Mouse (Mus musculus) left cerebral cortex, adult 18-20 months (tissue): ENCODE measurements around the gene Ddx59. TPM values are rescaled to one million over a fixed set of nuclear protein-coding genes. Genes with fewer than 3 reads are reported as not detected.

ENCODE experiments used
- DNase-seq, 2 experiments: peaks; one replicate each; pipeline ENCODE4 v3.0.0; 2021 to 2022; ENCODE audit warnings: low spot score in 2 of 2, mixed read lengths in 1 of 2
- total RNA-seq, 2 experiments: library from RNA; stranded (reverse); gene quantifications; 2 replicates each; pipeline ENCODE4 v1.2.3; 2021

Ddx59 gene
- total RNA-seq, 2 experiments from 2014 or later, result 9.7 to 11.8 TPM

DNA sequence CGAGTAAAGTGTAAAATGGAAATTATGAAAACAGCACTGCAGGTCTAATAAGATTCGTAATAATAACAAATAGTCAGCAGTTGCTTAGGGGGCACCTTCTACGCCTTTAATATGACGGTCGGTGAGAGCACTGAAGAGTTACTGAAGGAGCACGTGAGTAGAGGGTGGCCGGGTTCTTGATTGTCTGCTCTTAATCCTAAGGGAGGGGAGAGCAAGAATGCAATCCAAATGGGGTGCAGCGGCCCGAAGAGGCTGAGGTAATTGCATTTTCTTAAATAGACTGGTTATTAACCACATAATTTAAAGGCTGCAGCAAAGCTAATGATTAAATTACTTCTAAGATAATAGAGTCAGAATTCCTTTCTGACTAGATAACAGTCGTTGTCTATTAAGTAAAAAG is 31.9 kb downstream of the Ddx59 start:
- DNase-seq, result no peak

DNA sequence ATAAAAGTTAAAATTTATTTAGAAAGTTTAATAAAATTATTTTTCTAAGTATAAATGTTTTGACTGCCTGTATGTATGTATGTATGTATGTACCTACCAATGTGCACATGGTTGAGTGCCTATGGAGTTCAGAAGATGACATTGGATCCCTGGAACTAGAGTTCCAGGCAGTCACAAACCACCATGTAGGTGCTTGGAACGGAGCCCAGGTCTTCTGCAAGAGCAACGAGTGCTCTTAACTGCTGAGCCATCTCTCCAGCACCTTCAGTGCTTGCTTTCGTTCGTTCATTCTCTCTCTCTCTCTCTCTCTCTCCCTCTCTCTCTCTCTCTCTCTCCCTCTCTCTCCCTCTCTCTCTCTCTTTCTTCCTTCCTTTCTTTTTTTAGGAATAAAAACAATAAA is 32.3 kb downstream of the Ddx59 start:
- DNase-seq, result no peak

DNA sequence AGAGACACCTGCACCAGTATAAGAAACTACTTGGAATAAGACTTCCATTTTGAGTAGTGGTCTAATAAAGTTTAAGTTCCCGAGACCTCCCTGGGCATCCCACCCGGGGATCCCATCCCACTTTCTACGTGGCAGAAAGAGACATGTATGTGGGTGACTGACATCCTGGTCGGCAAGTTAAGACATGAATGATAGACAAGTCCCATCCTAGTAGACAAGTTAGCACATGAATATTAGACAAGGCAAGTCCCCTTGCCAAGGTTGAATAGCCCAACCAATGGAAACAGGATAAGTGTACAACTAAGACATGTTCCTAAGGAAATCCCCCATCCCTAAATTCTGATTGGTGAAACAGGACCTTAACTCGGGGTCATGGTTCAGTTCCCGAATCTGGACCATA is 34.5 kb downstream of the Ddx59 start:
- no peak for DNase-seq

DNA sequence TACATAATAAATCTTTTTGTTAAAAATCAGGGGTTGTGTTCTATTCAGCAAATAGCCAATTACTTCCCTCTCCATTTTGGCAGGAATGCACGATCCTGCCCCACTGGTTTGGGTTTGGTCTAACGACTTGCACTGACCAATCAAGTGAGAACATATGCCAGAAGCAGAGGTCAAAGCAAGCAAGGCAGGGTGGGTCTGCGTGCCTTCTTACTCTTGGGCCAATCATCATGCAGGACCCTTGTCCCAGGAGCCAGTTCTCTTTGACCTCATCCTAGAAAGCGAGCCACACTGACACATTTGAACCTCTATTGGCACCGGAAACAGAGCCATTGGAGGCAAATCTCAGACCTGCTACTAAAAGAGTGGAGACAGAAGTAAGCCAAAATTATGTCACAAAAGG is 35.1 kb downstream of the Ddx59 start:
- no peak for DNase-seq

DNA sequence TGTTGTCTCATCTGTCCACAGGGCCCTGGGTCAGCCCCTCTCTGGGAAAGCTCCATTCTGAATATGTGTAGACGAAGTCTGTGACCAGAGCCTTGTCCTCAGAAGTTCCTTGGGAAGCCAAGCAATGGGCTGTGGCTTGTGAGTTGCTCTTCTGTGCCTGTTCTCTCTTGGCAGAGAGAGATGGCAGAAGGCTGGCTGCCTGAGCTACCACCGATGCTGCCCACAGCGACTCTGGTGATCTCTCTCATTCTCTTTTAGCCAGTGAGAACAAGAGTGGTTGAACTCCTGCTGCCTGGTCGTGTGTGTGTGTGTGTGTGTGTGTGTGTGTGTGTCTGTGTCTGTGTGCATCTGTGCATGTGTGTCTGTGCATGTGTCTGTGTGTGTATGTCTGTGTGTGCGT is 37.4 kb downstream of the Ddx59 start:
- DNase-seq, result no peak

DNA sequence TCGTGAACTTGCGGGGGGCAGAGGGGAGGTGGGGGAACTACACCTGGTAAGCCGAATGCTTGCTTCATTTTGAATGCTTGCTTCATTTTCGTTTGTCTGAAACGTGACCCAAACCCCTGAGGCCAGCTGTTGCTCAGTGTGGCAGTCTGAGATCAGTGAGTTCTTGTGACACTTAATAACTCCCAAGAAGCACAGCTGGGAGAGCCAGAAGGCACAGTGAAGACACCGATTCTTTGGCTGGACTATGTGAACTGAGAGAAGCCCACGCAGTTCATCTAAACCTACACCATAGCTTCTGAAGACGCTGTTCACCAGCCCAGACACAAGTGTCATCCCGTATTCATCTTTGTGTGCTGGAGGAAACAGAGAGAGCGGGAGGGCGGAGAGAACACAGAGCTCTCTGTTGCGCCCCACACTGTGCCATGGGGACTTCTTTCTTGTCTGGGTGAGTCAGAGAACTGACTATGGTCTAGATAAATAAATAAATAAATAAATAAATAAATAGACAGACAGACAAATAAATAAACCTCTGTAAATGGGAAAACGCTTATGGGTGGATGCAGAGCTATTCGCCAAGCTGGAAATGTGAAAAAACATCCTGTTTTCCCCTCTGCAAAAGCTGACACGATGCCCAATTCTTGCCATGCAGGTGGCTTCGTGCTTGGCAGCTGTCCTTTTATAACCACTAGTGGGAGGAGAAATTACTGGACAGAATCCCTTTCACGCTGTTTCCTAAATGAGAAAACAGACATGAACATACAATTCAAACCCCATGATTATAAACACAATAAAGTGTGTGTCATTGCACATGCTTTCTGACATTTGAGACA is 40.9 kb downstream of the Ddx59 start:
- DNase-seq, result no peak

DNA sequence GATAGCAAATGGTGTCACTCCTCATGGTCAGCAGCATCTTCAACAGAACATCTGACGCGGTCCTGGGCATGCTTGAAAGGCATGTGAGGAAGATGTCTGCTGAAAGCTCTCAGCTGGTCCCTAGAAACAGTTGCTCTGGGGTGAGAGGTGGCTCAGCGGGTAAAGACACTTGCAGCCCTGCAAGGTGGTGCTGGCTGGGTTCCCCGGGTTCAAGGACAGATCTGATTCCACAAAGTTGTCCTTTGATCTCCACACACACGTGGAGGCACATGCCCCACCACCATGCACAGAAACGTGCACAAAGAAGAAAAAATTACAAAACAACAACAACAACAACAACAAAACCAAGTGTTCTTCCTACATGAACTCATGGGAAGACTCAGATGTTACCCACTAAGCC is 41.7 kb downstream of the Ddx59 start:
- no peak for DNase-seq

DNA sequence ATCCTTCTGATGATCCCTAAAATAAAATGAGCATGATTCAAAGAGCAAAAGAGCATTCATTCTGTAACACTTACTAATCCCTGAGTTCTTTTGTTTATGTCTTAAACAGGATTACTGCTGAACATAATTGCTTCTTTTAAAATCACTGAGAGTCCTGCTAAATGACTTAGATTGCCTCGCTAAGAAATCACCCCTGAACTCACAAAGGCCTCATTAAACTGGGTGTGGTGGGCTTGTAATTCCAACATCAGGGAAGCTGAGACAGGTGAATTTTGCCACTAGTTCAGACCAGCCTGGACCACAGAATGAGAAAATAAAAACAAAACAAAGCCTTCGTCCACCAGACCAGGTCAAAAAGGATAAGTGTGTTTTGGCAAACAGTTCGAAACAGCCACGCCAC is 42.3 kb downstream of the Ddx59 start:
- DNase-seq, result no peak

DNA sequence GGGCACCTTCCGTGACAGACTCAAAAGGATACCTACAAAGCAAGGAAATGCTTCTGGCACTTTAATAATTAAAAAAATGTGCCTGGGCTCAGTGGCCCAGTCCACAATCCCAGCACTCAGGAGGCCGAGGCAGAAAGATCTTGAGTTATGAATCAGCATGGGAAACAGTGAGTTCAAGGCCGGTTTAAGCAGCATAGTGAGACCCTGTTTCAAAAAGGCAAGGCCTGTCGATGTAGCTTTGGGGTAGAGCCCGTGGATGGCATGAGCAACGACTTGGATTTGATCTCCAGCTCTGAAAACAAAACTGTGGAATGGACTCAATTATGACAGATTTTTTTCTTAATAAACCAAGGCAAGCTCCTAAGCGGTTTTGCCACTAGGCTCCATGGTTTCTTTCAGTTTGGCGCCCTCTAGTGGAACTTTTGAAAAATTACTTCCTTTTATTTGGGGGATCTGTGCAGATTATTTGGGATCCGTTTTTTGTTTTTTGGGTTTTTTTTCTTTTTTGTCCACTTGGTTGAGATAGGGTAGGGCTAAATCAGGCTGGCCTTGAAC is 43.7 kb downstream of the Ddx59 start:
- DNase-seq, result peak in 1 of 2 experiments; percentile 11

DNA sequence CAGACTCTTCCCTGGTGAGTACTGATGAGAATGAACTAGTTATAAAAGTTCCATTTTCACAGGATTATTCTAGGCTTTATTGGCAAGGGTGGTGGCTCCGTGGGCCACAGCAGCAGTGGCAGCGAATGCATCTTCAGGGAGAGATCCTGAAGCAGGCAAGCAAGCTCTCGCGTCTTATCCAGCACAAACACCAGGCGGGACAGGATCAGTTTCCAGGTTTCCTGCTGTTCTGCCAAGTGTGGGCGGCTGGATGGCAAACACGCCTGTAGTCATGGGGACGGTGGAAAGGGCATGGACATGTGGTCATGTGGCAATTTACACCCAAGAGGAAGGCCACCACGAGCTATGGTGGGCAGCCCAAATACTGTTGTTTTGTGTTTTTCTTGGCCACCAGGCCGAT is 47.4 kb downstream of the Ddx59 start:
- DNase-seq, result peak; percentile 18 to 32

DNA sequence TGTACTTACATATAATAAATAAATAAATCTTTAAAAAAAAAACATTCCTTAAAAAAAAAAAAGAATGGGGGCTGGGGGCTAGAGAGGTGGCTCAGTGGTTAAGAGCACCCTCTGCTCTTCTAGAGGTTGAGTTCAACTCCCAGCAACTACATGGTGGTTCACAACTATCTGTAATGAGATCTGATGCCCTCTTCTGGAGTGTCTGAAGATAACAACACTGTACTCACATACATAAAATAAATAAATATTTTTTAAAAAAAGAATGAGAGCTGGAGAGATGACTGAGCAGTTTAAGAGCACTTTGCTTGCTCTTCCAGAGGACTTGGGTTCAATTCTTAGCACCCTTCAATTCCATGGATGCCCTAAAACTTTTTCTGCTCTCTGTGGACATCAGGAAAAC is 50.1 kb downstream of the Ddx59 start:
- no peak for DNase-seq

DNA sequence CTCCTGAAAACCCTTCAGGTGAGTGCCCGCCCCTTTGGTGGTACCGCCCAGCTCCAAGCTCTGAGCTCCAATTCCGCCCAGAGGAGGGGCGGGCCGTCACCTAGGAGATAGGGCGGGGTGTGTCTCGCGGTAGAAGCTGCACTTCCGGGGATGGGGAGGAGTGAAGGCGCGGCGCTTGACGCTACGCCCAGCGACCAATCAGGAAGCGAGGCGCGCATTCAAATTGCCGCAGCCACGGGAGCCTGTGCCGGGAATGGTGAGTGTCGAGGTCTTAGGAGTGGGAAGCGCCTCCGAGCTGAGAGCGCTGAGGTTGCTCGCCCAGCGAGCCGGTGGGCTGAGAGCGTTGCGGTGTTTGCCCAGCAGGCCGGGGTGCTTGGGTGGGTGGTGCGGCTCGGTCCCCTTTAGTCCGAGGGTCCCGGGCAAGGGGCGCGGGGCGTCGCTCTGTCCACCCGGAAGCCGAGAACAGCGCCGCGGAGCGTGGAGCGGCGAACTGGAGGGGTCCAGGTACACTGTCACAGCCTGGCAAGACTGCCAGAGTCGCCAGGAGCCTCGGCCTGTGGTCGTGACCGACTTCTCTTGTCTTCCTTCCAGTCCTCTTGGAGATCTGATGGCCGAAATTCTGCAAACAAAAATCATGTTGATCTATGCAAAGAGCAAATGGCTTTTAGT is 51.2 kb downstream of the Ddx59 start, which contains the start of gene Kif14:
TSS of gene Kif14 (plus strand) at position 201 of the 669 bp plus-strand sequence.
- peak; percentile 92 to 93 for DNase-seq

DNA sequence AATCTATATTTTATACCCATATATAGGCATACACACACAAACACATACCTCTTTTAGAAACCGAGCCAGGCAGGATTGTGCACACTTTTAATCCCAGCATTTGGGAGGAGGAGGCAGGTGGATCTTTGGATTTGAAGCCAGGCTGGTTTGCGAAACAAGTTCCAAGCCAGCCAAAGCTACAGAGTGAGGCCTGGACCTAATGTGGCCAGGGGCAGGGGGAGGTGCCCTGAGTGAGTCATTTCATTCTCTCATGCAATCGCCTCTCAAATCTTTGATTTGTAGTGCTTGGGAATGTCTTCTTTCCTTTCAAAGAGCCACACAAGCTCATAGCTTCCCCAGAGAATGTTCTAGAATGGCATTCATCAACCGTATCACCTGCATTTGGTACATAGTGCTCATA is 54.3 kb downstream of the Ddx59 start:
- no peak for DNase-seq

DNA sequence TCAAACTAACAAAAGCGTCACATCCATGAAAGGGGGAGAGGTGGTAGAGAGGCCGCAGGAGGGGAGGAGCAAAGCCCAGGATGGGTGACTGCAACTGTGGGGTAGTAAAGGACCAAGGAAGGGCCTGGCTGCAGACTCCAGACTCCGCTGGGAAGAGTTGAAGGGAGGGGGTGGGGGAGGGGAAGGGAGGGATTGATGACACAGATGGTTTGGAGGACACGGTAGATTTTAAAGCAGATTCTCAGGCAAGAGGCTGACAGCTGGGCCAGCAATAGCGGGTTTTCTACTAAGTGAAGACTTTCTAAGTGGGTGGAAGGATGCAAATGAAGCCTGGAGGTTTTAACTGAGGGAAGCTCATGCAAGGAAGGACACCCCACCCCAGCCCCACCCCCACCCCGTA is 55.4 kb downstream of the Ddx59 start:
- no peak for DNase-seq

Other genes starting within 250 kb of the Ddx59 start
- gene Mroh3, start 202.4 kb upstream of the Ddx59 start, total RNA-seq, result 1 to 10 TPM in 1 of 2 experiments, under 1 TPM in 1; 0.42 to 1.1 TPM
- 1 to 10 TPM; 1.6 to 2.3 TPM for gene Inava, start 181.0 kb upstream of the Ddx59 start, total RNA-seq
- gene Gpr25, start 154.4 kb upstream of the Ddx59 start, total RNA-seq, result 1 to 10 TPM; 3.8 to 4.2 TPM
- gene Camsap2, start 69.2 kb upstream of the Ddx59 start, total RNA-seq, result 100 to 1,000 TPM; 131 to 133 TPM
- under 1 TPM; 0.14 to 0.23 TPM for gene Kif14, start 51.1 kb downstream of the Ddx59 start, total RNA-seq
- gene Zfp281, start 209.6 kb downstream of the Ddx59 start, total RNA-seq, result 10 to 100 TPM; 34.5 to 34.9 TPM